Comparison of ENCODE assay signal across 30 mouse cellular contexts in the genomic region with DNA sequence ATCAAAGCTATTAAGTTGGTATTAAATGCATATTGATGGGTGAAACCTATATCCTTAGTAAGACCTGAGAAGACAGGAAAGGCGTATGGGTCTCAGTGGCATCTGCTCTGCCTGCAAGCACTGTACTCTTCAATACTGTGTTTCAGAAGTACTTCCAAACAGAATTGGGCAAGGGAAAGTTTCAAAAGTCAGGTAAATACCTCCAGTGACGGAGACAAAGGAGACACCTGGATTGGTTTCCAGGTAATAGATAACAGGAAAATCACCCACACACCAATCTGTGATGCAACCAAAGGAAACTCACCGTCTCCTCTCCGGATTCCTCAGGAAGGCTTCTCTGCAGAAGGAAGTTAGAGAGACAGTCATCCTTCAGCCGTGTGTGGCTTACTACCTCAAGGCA. TPM values are rescaled to one million over a fixed set of nuclear protein-coding genes. Genes with fewer than 3 reads are reported as not detected.
A peak's percentile ranks its signal among the peaks of the same experiment; 100 is the strongest.
DNase-seq lines count a peak whose midpoint lies in the region; ATAC-seq and TF ChIP-seq lines count a peak whose summit lies in the region.
"Had no signal": no experiment of that assay in that cellular context is flagged by ENCODE, and none has a peak within 500 bp of the region (broad histone marks: within the 10 kb centered on the region; RNA-seq: fewer than 3 reads in every experiment).

No protein-coding gene starts in this region.

- no peak overlapping the region; the same call in 1 of the 2 replicates for H3K9ac ChIP-seq in liver, embryonic 11.5 days (ENCODE audit: low read depth, low read length)
- no peak overlapping the region for H3K9ac ChIP-seq in liver, embryonic 14.5 days (replicated peaks)
- 0 out of 2 replicates have a peak overlapping the region, but pooled peaks have one; percentile 65 for H3K9ac ChIP-seq in liver, postnatal 0 days (replicated peaks)
- H3K9ac ChIP-seq: embryonic facial prominence, embryonic 13.5 days; forebrain, embryonic 13.5 days; hindbrain, embryonic 12.5 days; hindbrain, embryonic 15.5 days had no signal

- H3K36me3 ChIP-seq in liver, embryonic 11.5 days (ENCODE audit: control insufficient read depth, insufficient read depth, low read length), result no peaks in the 10 kb centered on the region
- H3K36me3 ChIP-seq in liver, embryonic 14.5 days (replicated peaks; ENCODE audit: control insufficient read depth, insufficient read depth, low read depth), result no peaks in the 10 kb centered on the region
- H3K36me3 ChIP-seq in liver, postnatal 0 days (replicated peaks; ENCODE audit: insufficient read depth, low read length), result peaks cover 5% of the 10 kb centered on the region; the same call in 1 of the 2 replicates
- H3K36me3 ChIP-seq: embryonic facial prominence, embryonic 10.5 days; embryonic facial prominence, embryonic 13.5 days; forebrain, embryonic 10.5 days; G1E; hindbrain, embryonic 12.5 days; hindbrain, embryonic 15.5 days had no signal

- peak overlapping the region; percentile 44 for H3K4me2 ChIP-seq in liver, embryonic 11.5 days
- peak overlapping the region; percentile 34 for H3K4me2 ChIP-seq in liver, embryonic 14.5 days (ENCODE audit: low read depth)
- peak overlapping the region; percentile 60 for H3K4me2 ChIP-seq in liver, postnatal 0 days (ENCODE audit: low read depth, low read length)
- H3K4me2 ChIP-seq: embryonic facial prominence, embryonic 13.5 days; forebrain, embryonic 13.5 days; heart, embryonic 11.5 days; hindbrain, embryonic 12.5 days; hindbrain, embryonic 15.5 days had no signal

- H3K27ac ChIP-seq in liver, embryonic 11.5 days (ENCODE audit: low read depth, low read length), result no peak overlapping the region
- no peak overlapping the region for H3K27ac ChIP-seq in liver, embryonic 14.5 days
- peak overlapping the region; percentile 92 for H3K27ac ChIP-seq in liver, postnatal 0 days (ENCODE audit: low read depth)
- H3K27ac ChIP-seq: embryonic facial prominence, embryonic 10.5 days; embryonic facial prominence, embryonic 13.5 days; forebrain, embryonic 10.5 days; forebrain, embryonic 13.5 days; hindbrain, embryonic 12.5 days; hindbrain, embryonic 15.5 days had no signal

- H3K9me3 ChIP-seq in liver, embryonic 11.5 days (ENCODE audit: control insufficient read depth, low read length), result no peaks in the 10 kb centered on the region
- no peaks in the 10 kb centered on the region for H3K9me3 ChIP-seq in liver, embryonic 14.5 days (ENCODE audit: control insufficient read depth, low read length)
- no peaks in the 10 kb centered on the region for H3K9me3 ChIP-seq in liver, postnatal 0 days (ENCODE audit: low read length)
- H3K9me3 ChIP-seq: embryonic facial prominence, embryonic 10.5 days; embryonic facial prominence, embryonic 13.5 days; forebrain, embryonic 10.5 days; forebrain, embryonic 13.5 days; G1E; hindbrain, embryonic 12.5 days; hindbrain, embryonic 15.5 days had no signal

- no peak for TF ChIP-seq EP300 in liver, embryonic 14.5 days (IDR thresholded peaks at IDR 0.05; ENCODE audit: low read depth)
- TF ChIP-seq EP300 in liver, postnatal 0 days (IDR thresholded peaks at IDR 0.05; ENCODE audit: low read depth), result no peak

- no peaks in the 10 kb centered on the region for H3K4me1 ChIP-seq in liver, embryonic 11.5 days (replicated peaks; ENCODE audit: control insufficient read depth, insufficient read depth, low read length)
- peaks cover 0 to 6% of the 10 kb centered on the region in 2 experiments; a peak in 1 of 4 replicates for H3K4me1 ChIP-seq in liver, embryonic 14.5 days (replicated peaks; ENCODE audit: control insufficient read depth in 2 of 2, insufficient read depth in 2 of 2, low read length in 1 of 2)
- peaks cover 7% of the 10 kb centered on the region; the same call in 1 of the 2 replicates for H3K4me1 ChIP-seq in liver, postnatal 0 days (ENCODE audit: insufficient read depth)
- H3K4me1 ChIP-seq: embryonic facial prominence, embryonic 10.5 days; embryonic facial prominence, embryonic 13.5 days; hindbrain, embryonic 12.5 days; hindbrain, embryonic 15.5 days had no signal

- WGBS in liver, embryonic 11.5 days, result 71% methylated on average over 5 of the region's 5 CpGs
- WGBS in liver, embryonic 14.5 days (ENCODE audit: insufficient replicate concordance), result 56% methylated on average over 5 of the region's 5 CpGs
- 45% methylated on average over 5 of the region's 5 CpGs for WGBS in liver, postnatal 0 days (ENCODE audit: insufficient replicate concordance)

- no peak for TF ChIP-seq CTCF in liver, embryonic 14.5 days (IDR thresholded peaks at IDR 0.05; ENCODE audit: low read depth)
- no peak for TF ChIP-seq CTCF in liver, postnatal 0 days (IDR thresholded peaks at IDR 0.05; ENCODE audit: low read depth)

- H3K4me3 ChIP-seq in liver, embryonic 11.5 days (ENCODE audit: low read depth, low read length), result peak overlapping the region; percentile 11
- H3K4me3 ChIP-seq in liver, embryonic 14.5 days (ENCODE audit: insufficient read depth in 1 of 2, low read depth in 2 of 2, low read length in 2 of 2), result peak overlapping the region in 1 of 2 experiments; percentile 23; a peak in 2 of 4 replicates
- no peak overlapping the region; the same call in 1 of the 2 replicates for H3K4me3 ChIP-seq in liver, postnatal 0 days (ENCODE audit: low read depth, low read length)
- H3K4me3 ChIP-seq: embryonic facial prominence, embryonic 10.5 days; embryonic facial prominence, embryonic 13.5 days; forebrain, embryonic 10.5 days; forebrain, embryonic 13.5 days; hindbrain, embryonic 12.5 days; hindbrain, embryonic 15.5 days had no signal

- H3K27me3 ChIP-seq in liver, embryonic 11.5 days (replicated peaks; ENCODE audit: control insufficient read depth, insufficient read depth, low read length), result no peaks in the 10 kb centered on the region
- H3K27me3 ChIP-seq in liver, embryonic 14.5 days (ENCODE audit: control insufficient read depth, insufficient read depth, low read length), result no peaks in the 10 kb centered on the region
- H3K27me3 ChIP-seq in liver, postnatal 0 days (ENCODE audit: insufficient read depth, low read length), result no peaks in the 10 kb centered on the region
- H3K27me3 ChIP-seq: CH12.LX; embryonic facial prominence, embryonic 13.5 days; forebrain, embryonic 13.5 days; hindbrain, embryonic 12.5 days; hindbrain, embryonic 15.5 days; Patski had no signal

- ATAC-seq in liver, embryonic 11.5 days (replicated peaks; ENCODE audit: low FRiP score), result no peak
- ATAC-seq in liver, embryonic 14.5 days (ENCODE audit: insufficient read depth), result no peak
- peak; percentile 46 for ATAC-seq in liver, postnatal 0 days
- ATAC-seq: forebrain, embryonic 13.5 days; forebrain, embryonic 16.5 days; Patski had no signal

- peak; percentile 39 for DNase-seq in fat pad, adult 2 months (ENCODE audit: extremely low read depth, low read depth, low spot score)
- DNase-seq in liver, embryonic 11.5 days (ENCODE audit: low spot score), result no peak
- no peak for DNase-seq in liver, embryonic 14.5 days (ENCODE audit: low read depth in 3 of 3, low spot score in 3 of 3)
- no peak for DNase-seq in liver, postnatal 0 days
- DNase-seq in cerebellum, adult 9-11 months, result no peak
- DNase-seq in layer of hippocampus, postnatal 36 days, result no peak
- DNase-seq in cerebellum, postnatal 36 days, result no peak
- DNase-seq: adrenal gland, postnatal 10 days; adrenal gland, postnatal 36 days; B cell, adult 2 months; cerebellum, adult 18-20 months; cerebellum, adult 9-10 months; cerebellum, postnatal 25 days; embryo, embryonic 11 days; gastrocnemius, postnatal 10 days; gastrocnemius, postnatal 36 days; heart, adult 11 months had no signal

RNA-seq across cellular contexts. Expression of a gene that starts 3.7 kb away (rescaled TPM):
- polyA plus RNA-seq in liver, embryonic 11.5 days (2014; fragmentation: Nextera tagmentation; extraction: Ambion mirVana), result 259 and 294 TPM in 2 replicates
- 236 and 321 TPM in 2 replicates for polyA plus RNA-seq in liver, embryonic 14.5 days (2012; rRNA removed)
- 260 and 296 TPM in 2 replicates for polyA plus RNA-seq in liver, embryonic 14.5 days (2014; fragmentation: Nextera tagmentation; extraction: Ambion mirVana)
- 527 and 547 TPM in 2 replicates for polyA plus RNA-seq in liver, postnatal 0 days (2015; fragmentation: Nextera tagmentation; extraction: Ambion mirVana)
- 1 to 10 TPM; 1.7 to 2.2 TPM for total RNA-seq in layer of hippocampus, postnatal 36 days (2021)
- total RNA-seq: CH12.LX; hematopoietic stem cell, adult 5-6 weeks had no signal
- polyA plus RNA-seq: G1E had no signal

RNA-seq across cellular contexts. Expression of a gene that starts 25.9 kb away (rescaled TPM):
- polyA plus RNA-seq in liver, embryonic 11.5 days (2014; fragmentation: Nextera tagmentation; extraction: Ambion mirVana), result 7.7 and 7.8 TPM in 2 replicates
- polyA plus RNA-seq in liver, embryonic 14.5 days (2012; rRNA removed), result 1.4 and 2.0 TPM in 2 replicates
- polyA plus RNA-seq in liver, embryonic 14.5 days (2014; fragmentation: Nextera tagmentation; extraction: Ambion mirVana), result 2.5 and 2.8 TPM in 2 replicates
- 2.8 and 3.2 TPM in 2 replicates for polyA plus RNA-seq in liver, postnatal 0 days (2015; fragmentation: Nextera tagmentation; extraction: Ambion mirVana)
- 10 to 100 TPM; 11.9 to 15.0 TPM for total RNA-seq in layer of hippocampus, postnatal 36 days (2021)
- polyA plus RNA-seq: erythroblast, embryonic 14.5 days; G1E; Patski had no signal

RNA-seq across cellular contexts. Expression of a gene that starts 47.1 kb away (rescaled TPM):
- polyA plus RNA-seq in liver, embryonic 11.5 days (2014; fragmentation: Nextera tagmentation; extraction: Ambion mirVana), result 35.3 and 37.9 TPM in 2 replicates
- polyA plus RNA-seq in liver, embryonic 14.5 days (2012; rRNA removed), result 3.8 and 8.7 TPM in 2 replicates
- polyA plus RNA-seq in liver, embryonic 14.5 days (2014; fragmentation: Nextera tagmentation; extraction: Ambion mirVana), result 14.2 and 14.6 TPM in 2 replicates
- polyA plus RNA-seq in liver, postnatal 0 days (2015; fragmentation: Nextera tagmentation; extraction: Ambion mirVana), result 16.1 and 16.2 TPM in 2 replicates
- total RNA-seq in layer of hippocampus, postnatal 36 days (2021), result 10 to 100 TPM; 12.4 TPM

RNA-seq across cellular contexts. Expression of a gene that starts 47.2 kb away (rescaled TPM):
- polyA plus RNA-seq in liver, embryonic 11.5 days (2014; fragmentation: Nextera tagmentation; extraction: Ambion mirVana), result 585 and 612 TPM in 2 replicates
- polyA plus RNA-seq in liver, embryonic 14.5 days (2012; rRNA removed), result 147 and 186 TPM in 2 replicates
- 390 and 409 TPM in 2 replicates for polyA plus RNA-seq in liver, embryonic 14.5 days (2014; fragmentation: Nextera tagmentation; extraction: Ambion mirVana)
- 439 and 445 TPM in 2 replicates for polyA plus RNA-seq in liver, postnatal 0 days (2015; fragmentation: Nextera tagmentation; extraction: Ambion mirVana)
- total RNA-seq in layer of hippocampus, postnatal 36 days (2021), result 100 to 1,000 TPM; 256 to 257 TPM
